Mouse (Mus musculus): ENCODE measurements around the gene Sptssa. TPM values are rescaled to one million over a fixed set of nuclear protein-coding genes. Genes with fewer than 3 reads are reported as not detected.

Sptssa gene
- total RNA-seq, 2 experiments from 2014 or later: 32.9 to 38.8 TPM

Small RNAs within 50 kb of the gene (microRNA-seq; reads per million reads assigned to microRNA genes)
- 0 reads per million in 2 experiments for gene Mir1892 (ENCODE audit: borderline number of aligned reads in 2 of 2)

Other genes with a start within 250 kb of the Sptssa start
- 10 to 100 TPM; 29.2 to 29.4 TPM for gene Eapp, start 39.3 kb upstream of the Sptssa start, total RNA-seq (2021)
- 10 to 100 TPM; 30.9 to 34.6 TPM for gene Snx6, start 139.1 kb upstream of the Sptssa start, total RNA-seq (2021)
- 100 to 1,000 TPM; 379 to 384 TPM for gene Cfl2, start 206.3 kb upstream of the Sptssa start, total RNA-seq (2021)